In the genomic region with DNA sequence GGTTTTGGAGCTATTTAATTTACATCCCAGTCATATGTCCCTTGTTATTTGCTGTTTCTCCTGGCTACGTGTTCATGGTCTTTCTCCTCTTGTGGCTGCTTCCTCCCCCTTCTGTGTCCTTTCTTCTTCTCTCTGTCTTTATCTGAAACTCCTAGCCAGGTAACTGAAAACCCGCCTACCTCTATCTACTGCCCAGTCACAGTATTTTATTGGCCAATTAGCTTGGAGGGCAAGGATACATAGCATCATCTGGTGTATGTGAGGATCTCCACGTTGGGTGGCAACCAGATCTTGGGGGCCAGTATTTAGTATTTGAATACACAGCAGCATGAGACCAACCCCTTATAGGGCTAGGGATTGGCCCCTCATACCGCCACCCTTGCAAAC, we compare ENCODE assay signal across 21 mouse cellular contexts. TPM values are rescaled to one million over a fixed set of nuclear protein-coding genes. Genes with fewer than 3 reads are reported as not detected.
"Had no signal": no experiment of that assay in that cellular context is flagged by ENCODE, and none has a peak within 500 bp of the region (broad histone marks: within the 10 kb centered on the region; RNA-seq: fewer than 3 reads in every experiment).

No protein-coding gene starts in this region.

- H3K4me3 ChIP-seq: layer of hippocampus, adult 2 months; left cerebral cortex, adult 2 months; liver, embryonic 13.5 days; stomach, embryonic 15.5 days had no signal

- H3K4me2 ChIP-seq: liver, embryonic 13.5 days; midbrain, embryonic 11.5 days; stomach, embryonic 15.5 days had no signal

- H3K27me3 ChIP-seq: liver, embryonic 13.5 days; megakaryocyte, embryonic 14.5 days; stomach, embryonic 15.5 days had no signal

- H3K9ac ChIP-seq: liver, embryonic 13.5 days; stomach, embryonic 15.5 days had no signal

- H3K4me1 ChIP-seq: liver, embryonic 13.5 days; stomach, embryonic 15.5 days had no signal

- H3K9me3 ChIP-seq: liver, embryonic 13.5 days; megakaryocyte, embryonic 14.5 days; stomach, embryonic 15.5 days had no signal

- DNase-seq: kidney, postnatal 25 days; liver, embryonic 13.5 days; lung, adult 2 months; lung, postnatal 14 days; midbrain, embryonic 14.5 days had no signal

- H3K36me3 ChIP-seq: liver, embryonic 13.5 days; stomach, embryonic 15.5 days had no signal

- H3K27ac ChIP-seq: kidney, postnatal 0 days; layer of hippocampus, adult 2 months; left cerebral cortex, adult 2 months; liver, embryonic 13.5 days; stomach, embryonic 15.5 days had no signal

RNA-seq across cellular contexts. Expression of gene Fam170b, which starts 49.0 kb away (rescaled TPM):
- total RNA-seq: layer of hippocampus, adult 2 months; layer of hippocampus, postnatal 25 days; left cerebral cortex, adult 2 months; left cerebral cortex, postnatal 10 days; left cerebral cortex, postnatal 36 days; midbrain, postnatal 0 days had no signal
- polyA plus RNA-seq: large intestine, adult 2 months; limb, embryonic 11.5 days; limb, embryonic 14.5 days; liver, embryonic 13.5 days; lung, adult 2 months; midbrain, embryonic 11.5 days; midbrain, embryonic 14.5 days; midbrain, postnatal 0 days; neural tube, embryonic 11.5 days; neural tube, embryonic 14.5 days; stomach, embryonic 15.5 days; thymus, postnatal 0 days had no signal
